Mouse (Mus musculus) adrenal gland, adult (tissue): ENCODE measurements around the gene Tef.
A peak's percentile ranks its signal among the peaks of the same experiment; 100 is the strongest.

ENCODE experiments used
- DNase-seq, 2 experiments: peaks; one replicate each; pipeline ENCODE4 v3.0.0; 2022 to 2023; ENCODE audit warnings: low spot score in 1 of 2; ENCODE audit not compliant: inconsistent age in 2 of 2

Gene Tef

DNA sequence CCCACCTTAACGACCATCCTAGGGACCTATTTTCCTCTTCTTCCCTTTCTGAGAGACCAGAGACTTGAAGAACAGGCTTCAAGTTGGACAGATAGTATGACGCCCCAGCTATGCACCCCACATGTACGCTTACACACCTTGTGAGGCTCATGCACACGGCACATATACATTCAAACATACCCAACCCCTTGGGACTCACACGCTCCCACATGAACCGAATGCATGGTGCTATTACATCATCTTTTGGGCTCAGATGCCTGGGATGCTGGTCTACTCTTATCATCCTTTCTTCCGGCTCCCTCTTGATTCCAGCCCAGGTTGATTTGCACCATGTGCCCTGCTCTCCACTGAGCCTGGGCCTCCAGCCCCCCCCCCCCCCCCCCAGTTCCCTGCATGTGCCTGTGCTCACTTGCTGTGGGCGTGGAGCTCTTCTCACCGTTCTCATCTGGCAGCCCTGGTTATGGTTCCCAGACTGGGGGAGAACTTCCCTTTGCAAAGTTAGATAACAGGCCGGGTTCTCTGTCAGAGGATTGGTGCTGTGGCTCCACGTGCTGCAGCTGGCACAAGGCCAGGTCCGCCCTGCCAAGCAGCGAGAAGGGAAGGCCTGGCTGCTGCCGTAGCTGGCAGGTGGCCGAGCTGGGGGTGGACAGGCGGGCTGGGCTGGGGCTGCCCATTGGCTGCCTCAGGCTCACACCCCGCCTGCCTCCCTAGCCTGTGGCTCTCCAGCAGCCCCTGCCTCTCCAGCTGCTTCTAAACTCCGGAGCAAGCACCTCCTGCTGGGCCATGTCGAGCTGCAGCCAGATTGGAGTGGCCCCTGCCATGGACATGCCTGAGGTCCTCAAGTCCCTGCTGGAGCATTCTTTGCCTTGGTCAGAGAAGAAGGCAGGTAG, at the start of gene Tef:
Gene Tef, plus strand, starts transcription at position 421 of the 890 bp plus-strand sequence.
- peak; percentile 99 to 100 for DNase-seq

DNA sequence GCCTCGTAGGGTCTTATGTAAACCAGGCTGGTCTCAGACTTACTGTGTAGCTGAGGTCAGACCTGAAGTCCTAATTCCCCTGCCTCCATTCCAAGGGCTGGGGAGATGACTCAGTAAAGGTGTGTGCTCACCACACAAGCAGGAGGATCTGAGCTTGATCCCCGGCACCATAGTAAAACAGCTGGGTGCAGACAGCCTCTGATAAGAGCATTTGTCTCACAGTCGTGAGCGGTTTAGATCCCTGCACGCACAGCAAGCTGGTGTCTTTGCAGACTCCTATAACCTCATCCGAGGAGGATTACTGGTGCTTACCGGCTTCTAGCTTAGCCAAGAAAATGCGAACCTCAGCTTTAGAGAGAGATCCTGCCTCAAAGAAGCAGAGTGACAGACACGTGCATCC, 48.6 kb upstream of the Tef start:
- DNase-seq: no peak

GRCm38 (mm10) chr15:81758701-81759100, 43.5 kb upstream of the Tef start:
- peak; percentile 58 to 79 for DNase-seq

DNA sequence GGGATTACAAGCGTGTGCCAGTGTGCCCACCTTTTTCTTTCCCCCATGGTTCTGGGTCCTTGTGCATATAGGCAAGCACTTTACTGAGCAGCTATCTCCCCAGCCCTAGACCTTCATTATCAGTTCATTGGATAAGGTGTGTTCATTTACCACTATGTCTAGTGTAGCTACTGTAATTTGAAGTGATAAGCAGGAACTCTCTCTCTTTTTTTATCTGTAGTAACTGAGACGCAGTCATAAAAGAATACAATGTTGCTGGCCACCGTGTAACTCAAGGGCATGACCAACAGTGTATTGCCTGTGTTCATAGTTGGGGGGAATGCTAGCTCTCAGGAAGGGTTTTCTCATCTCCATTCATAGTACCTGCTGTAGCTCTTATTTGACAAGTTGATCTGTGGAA, 42.7 kb upstream of the Tef start:
- DNase-seq: no peak

DNA sequence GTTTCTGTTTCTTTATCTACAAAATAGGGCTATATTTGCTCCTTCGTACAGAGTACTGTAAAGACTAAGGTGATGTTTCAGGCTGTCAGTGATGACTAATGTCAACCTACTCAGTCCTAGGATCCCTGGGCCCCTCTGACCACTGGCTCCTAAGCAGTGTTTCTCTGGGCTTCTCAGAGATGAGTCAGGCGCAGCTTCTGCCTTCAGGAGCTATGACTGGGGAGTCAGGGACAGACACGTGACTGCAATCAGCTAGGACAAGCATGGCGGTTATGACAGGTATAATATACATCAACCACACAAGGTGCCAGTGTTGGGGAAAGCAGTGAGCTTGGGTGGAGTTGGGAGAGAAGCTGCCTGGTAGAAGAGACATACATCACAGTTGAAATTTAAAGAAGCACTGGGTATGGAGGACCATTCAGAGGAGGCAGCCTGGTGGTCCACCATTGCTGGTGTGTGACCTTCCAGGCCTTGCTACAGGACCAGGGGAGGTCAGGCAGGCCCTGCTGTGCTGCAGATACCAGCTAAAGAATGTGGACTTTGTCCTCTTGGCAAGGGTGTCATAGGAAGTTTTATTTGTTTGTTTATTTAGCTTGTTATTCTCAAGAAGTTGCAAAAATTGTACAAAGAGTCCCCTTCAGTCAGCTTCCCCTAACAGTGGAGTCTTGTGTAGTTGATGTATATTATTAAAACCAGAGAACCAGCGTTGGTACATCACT, 41.7 kb upstream of the Tef start:
- peak in 1 of 2 experiments; percentile 58 for DNase-seq

GRCm38 (mm10) chr15:81761381-81761780, 40.8 kb upstream of the Tef start:
- DNase-seq: no peak

DNA sequence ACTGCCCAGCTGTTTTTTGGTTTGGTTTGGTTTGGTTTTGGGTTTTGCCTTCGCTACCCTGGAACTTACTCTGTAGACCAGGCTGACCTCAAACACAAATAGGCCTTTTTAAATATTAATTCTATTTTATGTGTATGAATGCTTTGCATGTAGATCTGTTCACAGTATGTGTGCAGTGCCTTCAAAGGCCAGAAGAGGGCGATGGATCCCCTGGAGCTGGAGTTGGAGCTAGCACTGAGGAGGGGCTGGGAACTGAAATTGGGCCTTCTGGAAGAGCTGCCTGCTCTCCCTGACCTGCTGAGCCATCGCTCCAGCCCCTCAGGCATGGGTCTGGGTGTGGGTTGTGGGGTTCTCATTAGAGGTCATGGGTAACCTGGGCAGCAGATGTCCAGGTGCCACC, 40.3 kb upstream of the Tef start:
- DNase-seq: no peak

DNA sequence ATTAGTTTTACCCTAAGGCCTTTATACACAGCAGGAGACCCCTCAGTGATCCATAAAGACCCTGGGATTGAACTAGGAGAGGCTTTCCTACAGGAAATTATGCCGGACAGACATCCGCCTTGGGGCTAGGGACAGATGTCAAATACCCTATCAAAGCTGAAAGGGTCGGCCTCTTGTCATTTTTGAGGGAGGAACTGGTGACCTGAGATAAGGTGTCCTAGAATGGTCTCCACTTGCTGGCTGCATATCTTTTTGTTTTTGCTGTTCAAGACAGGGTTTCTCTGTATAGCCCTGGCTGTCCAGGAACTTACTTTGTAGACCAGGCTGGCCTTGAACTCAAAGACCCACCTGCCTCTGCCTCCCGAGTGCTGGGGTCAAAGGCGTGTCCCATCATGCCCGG, 37.6 kb upstream of the Tef start:
- no peak for DNase-seq

DNA sequence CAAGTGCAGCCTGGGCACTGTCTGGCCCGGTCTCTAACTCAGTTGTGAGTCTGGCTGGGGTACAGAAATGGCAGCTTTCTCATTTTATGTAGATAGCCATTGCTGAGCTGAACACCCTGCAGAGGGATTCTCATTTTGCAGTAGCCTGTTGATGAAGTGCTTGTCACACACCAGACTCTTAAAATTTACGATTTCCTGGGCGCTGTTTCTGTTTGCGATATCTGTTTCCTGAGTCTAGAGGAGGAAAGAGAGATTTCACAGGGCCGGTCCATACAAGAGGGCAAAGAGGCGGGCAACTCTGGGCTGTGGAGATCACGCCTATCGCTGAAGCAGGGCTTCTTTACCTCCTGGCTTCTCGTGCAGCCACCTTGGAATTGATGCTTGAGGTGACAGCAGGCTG, 36.6 kb upstream of the Tef start:
- DNase-seq: no peak

DNA sequence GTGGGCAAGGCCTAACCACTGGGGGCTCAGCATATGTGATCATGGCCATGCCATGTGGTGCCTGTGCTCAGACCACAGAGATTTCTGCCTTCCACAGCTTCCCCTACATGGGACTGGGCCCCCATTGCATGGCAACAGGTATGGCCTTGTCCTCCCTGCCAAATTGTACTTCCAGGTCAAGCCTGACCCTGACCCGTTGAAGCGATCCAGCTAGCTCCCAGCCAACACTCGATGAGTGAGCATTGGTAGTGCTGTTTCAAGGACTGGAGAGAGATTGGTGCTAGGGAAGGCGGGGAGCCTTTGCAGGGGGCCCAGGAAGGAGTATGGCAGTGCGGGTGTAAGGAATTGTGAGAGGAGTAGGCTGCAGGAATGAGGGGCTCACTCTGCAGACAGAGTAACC, 35.8 kb upstream of the Tef start:
- peak; percentile 76 to 82 for DNase-seq

DNA sequence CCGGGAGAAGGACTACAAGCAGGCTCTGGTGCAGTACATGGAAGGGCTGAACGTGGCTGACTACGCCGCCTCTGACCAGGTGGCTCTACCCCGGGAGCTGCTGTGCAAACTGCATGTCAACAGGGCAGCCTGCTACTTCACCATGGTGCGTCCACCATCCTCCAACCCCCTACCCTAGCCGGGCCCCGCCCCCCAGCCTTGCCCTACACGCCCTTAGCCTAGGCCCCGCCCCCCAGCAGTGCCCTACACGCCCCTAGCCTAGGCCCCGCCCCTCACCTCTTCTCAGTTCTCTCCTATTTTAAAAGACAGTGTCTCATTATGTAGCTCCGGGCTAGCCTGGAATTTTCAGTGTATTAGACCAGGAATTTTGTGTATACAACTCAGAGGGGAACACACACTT, 33.2 kb upstream of the Tef start:
- DNase-seq: no peak

GRCm38 (mm10) chr15:81772431-81773120, 29.6 kb upstream of the Tef start:
- no peak for DNase-seq

- DNase-seq: peak; percentile 86 to 92
Measured at GRCm38 (mm10) chr15:81774505-81775171, 27.6 kb upstream of the Tef start.

GRCm38 (mm10) chr15:81776631-81777422, 25.4 kb upstream of the Tef start:
- no peak for DNase-seq

GRCm38 (mm10) chr15:81781816-81782215, 20.4 kb upstream of the Tef start:
- DNase-seq: no peak

DNA sequence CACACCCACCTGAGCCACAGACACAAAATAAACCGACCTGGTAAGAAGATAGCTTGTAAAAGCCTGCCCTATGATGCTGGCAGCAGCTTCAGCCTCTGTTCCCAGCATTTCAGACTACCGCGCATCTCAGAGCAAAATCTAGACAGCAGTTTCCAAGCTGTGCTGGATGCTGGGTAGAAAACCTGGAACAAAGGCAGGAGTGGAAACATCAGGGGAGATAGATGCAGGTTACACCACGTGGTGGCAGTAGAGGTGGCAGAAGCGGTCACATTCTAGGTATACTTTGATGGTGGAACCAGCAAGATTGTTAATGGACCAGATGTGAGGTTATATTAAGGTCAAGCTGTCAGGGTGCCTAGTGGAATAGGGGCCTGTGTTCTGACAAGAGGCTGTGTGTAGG, 17.5 kb upstream of the Tef start:
- DNase-seq: no peak

DNA sequence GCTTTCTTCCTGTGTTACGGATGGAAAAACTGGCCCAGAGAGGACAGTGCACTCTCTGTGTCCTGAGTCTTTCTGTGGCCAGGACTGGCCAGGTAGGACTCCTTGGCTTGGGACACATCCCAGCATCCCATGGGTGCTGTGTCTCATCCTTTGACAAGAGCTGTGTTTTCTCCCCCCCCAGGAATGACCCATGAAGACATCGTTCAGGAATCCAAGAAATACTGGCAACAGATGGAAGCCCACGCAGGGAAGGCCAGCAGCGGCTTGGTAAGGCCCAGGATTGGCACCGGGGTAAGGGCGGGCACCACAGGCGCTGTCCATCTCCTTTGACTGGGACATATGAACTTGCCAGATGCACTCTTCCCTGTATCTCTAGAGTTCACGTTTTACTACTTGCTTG, 16.5 kb upstream of the Tef start:
- DNase-seq: no peak

DNA sequence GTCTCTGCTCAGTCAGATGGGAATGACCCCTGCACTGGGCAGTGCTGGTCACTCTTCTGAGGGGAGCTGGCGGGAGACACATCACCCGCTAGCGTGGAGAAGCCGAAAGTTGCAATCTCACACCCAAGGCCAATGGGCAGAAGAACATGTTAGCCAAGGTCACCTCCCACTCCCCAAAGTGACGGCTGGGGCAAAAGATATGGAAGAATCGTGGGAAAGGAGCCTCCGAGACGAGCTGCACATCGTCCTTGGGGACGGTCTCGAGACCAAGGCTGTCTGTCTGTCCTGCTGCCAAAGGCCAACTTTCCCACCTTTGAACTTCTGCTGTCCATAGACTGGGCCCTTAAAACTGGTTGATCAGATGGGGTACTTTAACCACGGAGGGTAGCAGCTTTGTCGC, 14.7 kb upstream of the Tef start:
- peak in 1 of 2 experiments; percentile 59 for DNase-seq

- no peak for DNase-seq
Measured at GRCm38 (mm10) chr15:81792444-81792843, 9.8 kb upstream of the Tef start.

DNA sequence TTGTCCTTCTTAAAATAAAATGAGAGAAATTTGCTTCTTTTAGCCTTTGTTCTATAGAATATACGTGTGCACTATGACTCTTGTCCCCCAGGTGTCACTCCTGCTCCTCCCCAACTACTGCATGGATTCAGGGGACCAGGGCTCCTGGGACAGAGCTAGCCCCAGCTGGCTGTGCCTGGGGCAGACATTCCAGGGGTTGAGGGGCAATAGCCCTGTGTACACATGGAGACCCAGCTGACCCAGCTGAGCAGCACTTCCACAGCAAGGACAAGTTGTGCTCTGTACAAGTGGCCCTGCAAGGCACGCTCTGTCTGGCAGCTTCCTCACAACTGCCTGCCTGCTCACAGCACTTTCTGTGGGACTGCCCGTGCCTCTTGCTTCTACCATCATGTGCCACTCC, 6.0 kb upstream of the Tef start:
- peak; percentile 63 to 69 for DNase-seq
